Mouse (Mus musculus) layer of hippocampus, postnatal 14 days (tissue): ENCODE measurements around the gene Tarbp1. TPM values are rescaled to one million over a fixed set of nuclear protein-coding genes. Genes with fewer than 3 reads are reported as not detected.

Source experiments
- DNase-seq, 2 experiments: peaks; one replicate each; pipeline ENCODE4 v3.0.0; 2021 to 2022; ENCODE audit warnings: low spot score in 2 of 2, mixed read lengths in 1 of 2
- long read RNA-seq, 2 experiments: library from polyadenylated mRNA; stranded (forward); transcript quantifications; one replicate each; pipeline ENCODE4 v2.0.0; 2021
- total RNA-seq, 2 experiments: library from RNA; stranded (reverse); gene quantifications; 2 replicates each; pipeline ENCODE4 v1.2.3; 2021

The Tarbp1 gene
- 1 to 10 TPM; 4.0 to 4.7 TPM for total RNA-seq
- long read RNA-seq, experiment 1, full-length matches to known transcripts, result 1 of 2 reads
- long read RNA-seq, experiment 1, partial matches to known transcripts, result 0 of 2 reads
- long read RNA-seq, experiment 1, other reads (novel, unspliced or antisense), result 1 of 2 reads
- long read RNA-seq, experiment 2, partial matches to known transcripts, result 0 of 1 reads
- long read RNA-seq, experiment 2, other reads (novel, unspliced or antisense), result 1 of 1 reads

- peak; percentile 91 for DNase-seq
Measured at GRCm38 (mm10) chr8:126474299-126475187, at the start of gene Tarbp1. Gene Tarbp1, minus strand, starts transcription at chr8:126475065.

DNA sequence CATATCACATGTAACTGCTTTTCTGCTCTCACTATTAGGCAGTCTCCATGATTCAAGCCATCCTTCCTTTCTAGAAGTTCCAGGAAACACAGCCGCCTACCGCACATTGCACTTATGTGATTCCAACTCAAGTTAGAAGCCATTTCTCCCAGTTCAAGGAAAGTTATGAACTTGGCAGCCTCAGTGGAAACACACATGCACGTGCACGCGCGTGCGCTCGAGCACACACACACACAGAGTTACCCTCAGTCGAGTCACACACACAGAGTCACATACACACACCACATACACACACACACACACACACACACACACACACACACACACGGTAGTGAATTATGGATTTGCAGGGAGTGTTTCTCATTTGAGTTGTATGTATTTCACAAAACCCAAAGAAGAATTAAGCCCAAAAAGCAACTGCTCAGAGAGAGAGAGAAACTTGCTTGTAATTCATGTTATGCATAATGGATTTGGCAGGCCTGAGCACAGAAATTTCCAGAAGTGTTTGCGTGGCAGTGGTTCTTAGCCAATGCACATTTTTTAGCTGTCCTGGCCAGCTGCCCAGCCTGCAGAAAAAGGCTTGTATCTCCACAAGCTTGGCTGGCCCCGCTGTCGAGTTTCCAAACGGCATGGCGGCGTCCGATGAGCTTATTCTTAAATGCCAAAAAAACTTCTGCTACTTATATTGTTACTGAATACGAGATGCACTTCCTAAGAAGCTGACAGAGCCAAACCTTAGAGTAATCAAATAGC, 49.5 kb upstream of the Tarbp1 start:
- peak; percentile 50 to 83 for DNase-seq

DNA sequence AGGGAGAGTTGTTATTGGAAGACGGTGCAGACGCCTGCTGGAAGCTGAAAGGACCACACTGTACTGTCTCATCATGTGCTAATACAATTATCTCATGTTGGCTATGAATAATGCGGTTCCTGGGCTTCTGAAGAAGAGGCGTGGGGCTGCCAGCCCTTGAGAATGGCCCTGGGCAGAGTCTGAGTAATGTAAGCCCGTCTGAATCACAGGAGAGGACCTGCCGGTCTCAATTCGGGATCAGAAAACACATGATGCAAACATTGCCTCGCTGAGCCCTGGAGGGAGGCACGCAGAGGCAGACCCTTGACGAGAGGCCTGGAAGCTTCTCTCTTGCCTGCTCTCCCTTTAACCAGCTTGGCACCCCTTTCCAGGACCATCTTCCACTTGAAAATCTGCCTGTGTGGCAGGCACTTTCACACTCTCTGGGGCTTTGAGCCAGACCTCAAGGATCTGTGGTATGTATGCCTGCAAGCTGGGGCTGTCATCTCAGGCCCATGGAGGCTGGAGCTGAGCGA, 48.3 kb upstream of the Tarbp1 start:
- DNase-seq, result no peak

- DNase-seq, result no peak
Measured at GRCm38 (mm10) chr8:126519447-126519975, 44.6 kb upstream of the Tarbp1 start.

- peak; percentile 93 to 97 for DNase-seq
Measured at GRCm38 (mm10) chr8:126516620-126517577, 42.0 kb upstream of the Tarbp1 start.

GRCm38 (mm10) chr8:126514011-126514964, 39.4 kb upstream of the Tarbp1 start:
- DNase-seq, result no peak

GRCm38 (mm10) chr8:126510866-126511265, 36.0 kb upstream of the Tarbp1 start:
- DNase-seq, result no peak

DNA sequence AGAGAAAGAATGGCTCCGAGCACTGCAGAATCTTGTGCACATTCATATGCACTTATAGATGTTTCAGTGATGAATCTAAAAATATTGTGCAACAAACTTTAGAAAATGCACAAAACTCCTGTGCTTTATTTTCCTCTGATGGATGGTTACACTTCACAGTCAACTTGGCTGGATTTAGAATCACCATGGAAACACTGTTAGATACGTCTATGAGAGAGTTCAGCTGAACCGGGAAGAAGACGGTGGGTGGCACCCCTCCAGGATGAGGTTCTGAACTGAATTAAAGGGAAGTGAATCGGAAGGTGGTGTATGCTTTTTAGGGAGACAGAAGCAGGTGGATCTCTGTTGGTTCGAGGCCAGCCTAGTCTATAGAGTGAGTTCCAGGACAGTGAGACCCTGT, 34.8 kb upstream of the Tarbp1 start:
- peak in 1 of 2 experiments; percentile 59 for DNase-seq

- DNase-seq, result no peak
Measured at GRCm38 (mm10) chr8:126508871-126509586, 34.2 kb upstream of the Tarbp1 start.

DNA sequence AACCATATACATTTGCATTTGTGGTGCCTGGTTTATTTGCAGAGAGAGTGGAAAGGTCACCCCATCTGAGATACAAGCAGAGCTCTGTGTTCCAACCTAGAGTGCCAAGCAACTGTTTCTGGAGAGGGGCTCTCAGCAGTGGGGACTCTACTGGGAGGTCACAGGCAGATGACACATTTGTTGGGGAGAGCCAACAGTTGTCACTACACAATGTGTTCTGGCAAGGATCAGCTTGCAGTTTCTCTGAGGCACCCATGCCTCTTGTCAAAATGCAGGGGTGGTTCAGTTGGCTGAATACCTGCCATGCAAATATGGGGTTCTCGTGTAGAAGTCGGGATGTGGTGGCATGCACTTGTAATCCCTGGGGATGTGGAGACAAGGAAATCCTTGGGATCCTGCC, 33.4 kb upstream of the Tarbp1 start:
- no peak for DNase-seq

GRCm38 (mm10) chr8:126504492-126505182, 29.8 kb upstream of the Tarbp1 start:
- DNase-seq, result no peak

- no peak for DNase-seq
Measured at GRCm38 (mm10) chr8:126502722-126503121, 27.9 kb upstream of the Tarbp1 start.

GRCm38 (mm10) chr8:126499371-126499770, 24.5 kb upstream of the Tarbp1 start:
- DNase-seq, result no peak

- DNase-seq, result no peak
Measured at GRCm38 (mm10) chr8:126498465-126498864, 23.6 kb upstream of the Tarbp1 start.

GRCm38 (mm10) chr8:126497541-126498428, 22.9 kb upstream of the Tarbp1 start:
- DNase-seq, result peak; percentile 95 to 96

- DNase-seq, result no peak
Measured at GRCm38 (mm10) chr8:126496915-126497314, 22.1 kb upstream of the Tarbp1 start.

DNA sequence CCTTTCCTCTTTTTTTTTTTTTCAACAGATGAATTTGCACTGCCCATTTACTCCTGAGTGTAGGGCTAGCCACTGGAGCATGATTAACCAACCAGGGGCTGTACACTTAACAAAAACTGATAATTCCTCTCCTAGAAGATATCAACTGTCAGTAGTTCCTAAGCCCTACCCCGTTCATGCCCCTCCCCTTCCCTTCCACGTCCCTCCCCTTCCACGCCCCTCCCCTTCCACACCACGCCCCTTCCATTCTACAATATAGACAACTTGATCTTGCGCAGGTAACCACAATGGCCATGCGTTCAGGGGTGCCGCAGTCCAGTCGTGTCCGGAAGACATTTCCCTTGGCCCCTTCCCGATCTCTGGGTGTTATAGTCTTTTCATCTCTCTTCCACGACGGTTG, 20.6 kb upstream of the Tarbp1 start:
- no peak for DNase-seq
